Mouse (Mus musculus): ENCODE measurements at regions not wholly inside any gene's neighbourhood (a gene's known extent, or its start where the extent isn't known, plus 50 kb on each side); places are given as distances from the start of the nearest gene placed in this dataset.

DNA sequence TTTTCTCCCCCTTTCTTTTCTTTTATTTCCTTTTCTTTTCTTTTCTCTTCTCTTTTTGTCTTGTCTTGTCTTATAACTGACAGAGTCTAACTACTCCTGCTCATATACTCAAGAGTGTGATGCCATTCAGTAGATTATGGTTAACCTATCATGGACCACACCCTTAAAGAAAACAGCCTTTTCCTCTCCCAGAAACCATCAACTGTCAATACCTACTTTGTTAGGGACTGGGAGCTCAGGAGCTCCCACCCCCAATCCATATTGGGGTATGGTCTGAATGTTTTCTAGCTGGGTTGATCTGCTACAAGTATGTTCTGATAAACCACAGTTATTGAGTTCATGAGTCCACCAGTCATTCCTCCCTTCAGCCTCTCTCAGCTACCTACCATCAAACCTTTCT lies 972.3 kb upstream of the Lrrc6 start:
- Histone ChIP-seq H3K9ac (ENCODE audit: low read depth, poor library complexity, severe bottlenecking) (no peak overlapping the region), H3K4me1 (ENCODE audit: control insufficient read depth, insufficient read depth, low read length) (no peaks in the 10 kb centered on the region), H3K27ac (ENCODE audit: insufficient read depth, low read length) (no peak overlapping the region), H3K27me3 (ENCODE audit: control insufficient read depth, insufficient read depth, low read length, poor library complexity, severe bottlenecking) (no peaks in the 10 kb centered on the region), H3K9me3 (replicated peaks; ENCODE audit: control insufficient read depth, insufficient read depth, low read length, poor library complexity, severe bottlenecking) (no peaks in the 10 kb centered on the region), H3K4me3 (ENCODE audit: low read depth, low read length) (no peak overlapping the region), H3K36me3 (ENCODE audit: control insufficient read depth, insufficient read depth, low read length, poor library complexity, severe bottlenecking) (no peaks in the 10 kb centered on the region)
- TF ChIP-seq POLR2A (IDR thresholded peaks at IDR 0.05; ENCODE audit: insufficient read depth, low read length): no peak

DNA sequence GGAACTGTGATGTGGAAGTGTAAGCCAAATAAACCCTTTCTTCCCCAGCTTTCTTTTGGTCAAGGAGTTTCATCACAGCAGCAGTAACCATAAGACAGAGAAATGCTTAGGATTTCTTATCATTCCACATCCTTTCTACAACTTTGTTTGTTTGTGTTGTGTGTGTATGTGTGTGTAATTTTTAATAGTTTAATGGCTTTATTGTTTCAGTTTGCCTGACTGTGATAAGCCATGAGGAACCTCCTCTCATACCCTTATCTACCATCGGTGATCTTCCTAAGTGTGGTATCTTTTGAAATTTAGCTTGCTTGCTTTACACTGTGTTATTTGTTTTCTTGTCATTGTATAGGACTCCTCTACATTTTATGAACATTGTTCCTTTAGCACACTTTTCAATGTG lies 970.6 kb upstream of the Lrrc6 start:
- TF ChIP-seq CTCF (IDR thresholded peaks at IDR 0.05; ENCODE audit: low read depth, low read length): no peak
- TF ChIP-seq EP300 (IDR thresholded peaks at IDR 0.05; ENCODE audit: insufficient read depth, low read depth, low read length): no peak
- TF ChIP-seq POLR2A (IDR thresholded peaks at IDR 0.05; ENCODE audit: insufficient read depth, low read length): no peak
- Histone ChIP-seq H3K36me3 (ENCODE audit: control insufficient read depth, insufficient read depth, low read length, poor library complexity, severe bottlenecking) (no peaks in the 10 kb centered on the region), H3K9ac (ENCODE audit: low read depth, poor library complexity, severe bottlenecking) (no peak overlapping the region), H3K27me3 (ENCODE audit: control insufficient read depth, insufficient read depth, low read length, poor library complexity, severe bottlenecking) (no peaks in the 10 kb centered on the region), H3K4me1 (ENCODE audit: control insufficient read depth, insufficient read depth, low read length) (no peaks in the 10 kb centered on the region), H3K9me3 (replicated peaks; ENCODE audit: control insufficient read depth, insufficient read depth, low read length, poor library complexity, severe bottlenecking) (no peaks in the 10 kb centered on the region), H3K4me3 (ENCODE audit: low read depth, low read length) (no peak overlapping the region), H3K27ac (ENCODE audit: insufficient read depth, low read length) (no peak overlapping the region)

DNA sequence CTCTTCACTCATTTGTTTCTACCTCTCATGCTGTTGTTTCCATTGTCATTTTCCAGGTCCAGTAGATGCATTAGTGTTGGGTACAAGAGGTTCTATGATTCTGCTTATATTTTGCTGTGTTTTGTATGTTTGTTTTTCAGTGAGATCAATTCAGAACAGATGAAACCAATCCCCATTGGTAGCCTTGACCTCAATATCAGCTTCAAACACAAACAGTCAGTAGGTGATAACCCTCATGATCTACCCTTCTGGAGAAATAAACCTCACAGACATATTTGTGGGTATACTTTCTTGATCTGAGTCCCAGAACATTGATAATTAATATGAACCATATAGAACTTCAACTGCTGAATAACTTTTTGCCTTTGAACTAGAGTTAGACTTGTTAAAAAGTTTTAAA lies 969.3 kb upstream of the Lrrc6 start:
- Histone ChIP-seq H3K27me3 (ENCODE audit: control insufficient read depth, insufficient read depth, low read length, poor library complexity, severe bottlenecking) (no peaks in the 10 kb centered on the region), H3K4me1 (ENCODE audit: control insufficient read depth, insufficient read depth, low read length) (no peaks in the 10 kb centered on the region), H3K9ac (ENCODE audit: low read depth, poor library complexity, severe bottlenecking) (no peak overlapping the region), H3K27ac (ENCODE audit: insufficient read depth, low read length) (no peak overlapping the region), H3K9me3 (replicated peaks; ENCODE audit: control insufficient read depth, insufficient read depth, low read length, poor library complexity, severe bottlenecking) (no peaks in the 10 kb centered on the region), H3K4me3 (ENCODE audit: low read depth, low read length) (no peak overlapping the region), H3K36me3 (ENCODE audit: control insufficient read depth, insufficient read depth, low read length, poor library complexity, severe bottlenecking) (no peaks in the 10 kb centered on the region)
- TF ChIP-seq EP300 (IDR thresholded peaks at IDR 0.05; ENCODE audit: insufficient read depth, low read depth, low read length) (no peak), CTCF (IDR thresholded peaks at IDR 0.05; ENCODE audit: low read depth, low read length) (no peak), POLR2A (IDR thresholded peaks at IDR 0.05; ENCODE audit: insufficient read depth, low read length) (no peak)

DNA sequence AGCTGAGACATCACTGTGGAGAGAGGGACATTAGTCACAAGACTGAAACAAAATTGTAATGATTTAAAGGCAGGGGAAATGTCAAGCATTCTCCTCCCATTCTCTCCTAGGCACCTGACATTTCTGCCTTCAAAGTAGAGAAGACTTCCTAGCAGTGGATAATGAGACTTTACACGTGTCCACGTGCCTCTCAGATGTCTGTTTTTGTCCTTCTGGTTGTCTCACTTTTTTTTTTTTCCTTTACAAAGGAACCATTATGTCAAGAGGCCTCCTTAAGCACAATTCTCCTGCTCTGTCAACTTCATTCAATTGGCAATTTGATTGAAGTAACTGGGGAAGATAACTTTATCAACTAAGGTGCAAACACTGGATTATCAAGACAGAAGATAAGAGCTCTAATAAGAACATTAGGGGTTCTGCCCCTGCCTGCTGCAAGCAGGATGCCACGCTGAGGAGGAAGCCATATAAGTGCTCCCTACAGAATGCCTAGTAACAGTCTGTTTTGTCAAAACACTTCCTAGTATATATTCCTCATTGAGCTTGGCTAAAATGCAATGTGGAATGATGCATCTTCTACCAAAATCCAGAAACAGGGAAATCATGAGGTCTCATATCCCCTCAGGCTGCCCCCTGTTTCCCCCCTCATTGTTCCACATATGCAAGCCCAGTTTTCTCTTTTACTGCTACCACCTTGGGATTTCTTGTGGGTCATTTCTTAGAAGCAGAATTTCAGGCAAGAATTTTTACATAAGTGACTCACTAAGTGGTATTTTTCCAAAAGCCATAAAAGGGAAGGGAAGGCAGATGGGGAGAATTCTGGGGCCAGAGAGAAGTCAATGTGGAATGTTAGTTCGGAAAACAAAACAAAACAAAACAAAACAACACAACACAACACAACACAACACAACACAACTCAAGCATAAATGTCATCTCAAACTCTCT lies 967.0 kb upstream of the Lrrc6 start:
- Histone ChIP-seq H3K36me3 (ENCODE audit: control insufficient read depth, insufficient read depth, low read length, poor library complexity, severe bottlenecking) (no peaks in the 10 kb centered on the region), H3K27ac (ENCODE audit: insufficient read depth, low read length) (no peak overlapping the region), H3K9ac (ENCODE audit: low read depth, poor library complexity, severe bottlenecking) (no peak overlapping the region), H3K9me3 (replicated peaks; ENCODE audit: control insufficient read depth, insufficient read depth, low read length, poor library complexity, severe bottlenecking) (no peaks in the 10 kb centered on the region), H3K4me3 (ENCODE audit: low read depth, low read length) (no peak overlapping the region), H3K27me3 (ENCODE audit: control insufficient read depth, insufficient read depth, low read length, poor library complexity, severe bottlenecking) (no peaks in the 10 kb centered on the region), H3K4me1 (ENCODE audit: control insufficient read depth, insufficient read depth, low read length) (no peaks in the 10 kb centered on the region)
- TF ChIP-seq EP300 (IDR thresholded peaks at IDR 0.05; ENCODE audit: insufficient read depth, low read depth, low read length) (no peak), POLR2A (IDR thresholded peaks at IDR 0.05; ENCODE audit: insufficient read depth, low read length) (no peak), CTCF (IDR thresholded peaks at IDR 0.05; ENCODE audit: low read depth, low read length) (no peak)

DNA sequence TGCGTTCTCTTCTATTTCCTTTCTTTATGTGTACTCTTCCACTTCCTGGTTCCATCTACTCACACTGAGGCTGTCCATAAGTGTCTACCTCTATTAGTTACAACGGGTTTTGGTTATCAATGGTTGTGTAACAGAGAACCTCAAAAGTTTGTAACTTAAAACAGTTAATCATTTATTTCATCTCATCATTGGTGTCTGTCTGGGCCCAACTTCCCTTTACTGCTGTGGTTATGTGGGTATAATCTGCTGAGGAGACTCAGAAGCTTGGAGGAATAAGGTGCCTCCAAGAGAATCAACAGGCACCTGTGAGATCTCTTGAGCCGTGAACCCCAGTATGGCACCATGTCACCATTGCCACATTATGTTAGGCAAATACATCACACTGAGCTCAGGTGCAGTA lies 962.2 kb upstream of the Lrrc6 start:
- no peaks in the 10 kb centered on the region for H3K4me1 ChIP-seq (ENCODE audit: control insufficient read depth, insufficient read depth, low read length)
- no peaks in the 10 kb centered on the region for H3K27me3 ChIP-seq (ENCODE audit: control insufficient read depth, insufficient read depth, low read length, poor library complexity, severe bottlenecking)
- H3K27ac ChIP-seq (ENCODE audit: insufficient read depth, low read length): no peak overlapping the region
- H3K9ac ChIP-seq (ENCODE audit: low read depth, poor library complexity, severe bottlenecking): no peak overlapping the region
- H3K36me3 ChIP-seq (ENCODE audit: control insufficient read depth, insufficient read depth, low read length, poor library complexity, severe bottlenecking): no peaks in the 10 kb centered on the region
- H3K4me3 ChIP-seq (ENCODE audit: low read depth, low read length): no peak overlapping the region
- TF ChIP-seq CTCF (IDR thresholded peaks at IDR 0.05; ENCODE audit: low read depth, low read length) (no peak), POLR2A (IDR thresholded peaks at IDR 0.05; ENCODE audit: insufficient read depth, low read length) (no peak), EP300 (IDR thresholded peaks at IDR 0.05; ENCODE audit: insufficient read depth, low read depth, low read length) (no peak)
- H3K9me3 ChIP-seq (replicated peaks; ENCODE audit: control insufficient read depth, insufficient read depth, low read length, poor library complexity, severe bottlenecking): no peaks in the 10 kb centered on the region

DNA sequence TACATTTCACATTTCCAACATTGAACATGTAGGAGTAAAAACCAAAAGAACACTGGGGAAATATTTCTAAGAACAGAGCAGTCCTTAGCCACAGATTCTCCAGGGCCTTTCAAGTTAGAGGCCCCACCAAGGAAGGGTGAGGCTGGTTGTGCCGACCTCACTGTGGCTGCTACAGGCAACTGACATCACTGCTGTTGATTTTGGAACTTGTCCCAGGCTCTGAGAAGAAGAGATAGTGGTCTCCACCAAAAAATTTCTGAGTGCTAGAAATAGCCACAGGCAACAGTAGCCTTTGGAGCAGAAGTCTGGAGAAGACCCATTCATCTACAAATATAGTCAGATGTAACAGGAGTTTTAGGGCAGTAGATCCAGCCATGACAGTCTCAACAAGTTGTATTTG lies 959.7 kb upstream of the Lrrc6 start:
- TF ChIP-seq EP300 (IDR thresholded peaks at IDR 0.05; ENCODE audit: insufficient read depth, low read depth, low read length) (no peak), POLR2A (IDR thresholded peaks at IDR 0.05; ENCODE audit: insufficient read depth, low read length) (no peak), CTCF (IDR thresholded peaks at IDR 0.05; ENCODE audit: low read depth, low read length) (no peak)

More for the DNA sequence above, 959.7 kb upstream of the Lrrc6 start:
- H3K27ac ChIP-seq (ENCODE audit: insufficient read depth, low read length): no peak overlapping the region
- no peaks in the 10 kb centered on the region for H3K9me3 ChIP-seq (replicated peaks; ENCODE audit: control insufficient read depth, insufficient read depth, low read length, poor library complexity, severe bottlenecking)
- H3K4me3 ChIP-seq (ENCODE audit: low read depth, low read length): no peak overlapping the region
- no peaks in the 10 kb centered on the region for H3K27me3 ChIP-seq (ENCODE audit: control insufficient read depth, insufficient read depth, low read length, poor library complexity, severe bottlenecking)
- H3K9ac ChIP-seq (ENCODE audit: low read depth, poor library complexity, severe bottlenecking): no peak overlapping the region
- no peaks in the 10 kb centered on the region for H3K36me3 ChIP-seq (ENCODE audit: control insufficient read depth, insufficient read depth, low read length, poor library complexity, severe bottlenecking)
- no peaks in the 10 kb centered on the region for H3K4me1 ChIP-seq (ENCODE audit: control insufficient read depth, insufficient read depth, low read length)

All from ES-Bruce4 (cell line).